Mouse (Mus musculus): ENCODE measurements at regions not wholly inside any gene's neighbourhood (a gene's known extent, or its start where the extent isn't known, plus 50 kb on each side); places are given as distances from the start of the nearest gene placed in this dataset.
A peak's percentile ranks its signal among the peaks of the same experiment; 100 is the strongest.

DNA sequence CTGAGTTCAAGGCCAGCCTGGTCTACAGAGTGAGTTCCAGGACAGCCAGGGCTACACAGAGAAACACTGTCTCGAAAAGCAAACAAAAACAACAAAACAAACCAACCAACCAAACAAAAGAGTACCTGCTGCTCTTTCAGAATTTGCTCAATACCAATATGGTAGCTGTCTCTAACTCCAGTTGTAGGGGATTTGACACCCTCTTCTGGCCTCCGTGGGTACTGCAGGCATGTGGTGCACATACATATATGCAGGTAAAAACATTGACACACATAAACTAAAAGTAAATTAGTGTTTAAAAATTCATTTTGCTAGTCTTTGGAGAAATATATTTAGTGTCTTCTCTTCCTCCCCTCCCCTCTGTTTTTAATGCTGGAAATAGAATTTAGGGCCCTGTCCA, 145.8 kb downstream of the Dusp6 start:
- Histone ChIP-seq H3K4me3 (ENCODE audit: control insufficient read depth in 1 of 2, insufficient read depth in 1 of 2, low read depth in 2 of 2, low read length in 2 of 2) (no peak overlapping the region), H3K4me1 (ENCODE audit: control insufficient read depth in 1 of 2, insufficient read depth in 2 of 2, low read length in 2 of 2) (no peaks in the 10 kb centered on the region), H3K27me3 (ENCODE audit: control insufficient read depth in 1 of 2, insufficient read depth in 2 of 2, low read length in 2 of 2) (no peaks in the 10 kb centered on the region), H3K9ac (ENCODE audit: control insufficient read depth, low read depth, low read length, poor library complexity, severe bottlenecking) (no peak overlapping the region), H3K27ac (ENCODE audit: control insufficient read depth, low read depth, low read length) (no peak overlapping the region), H3K79me2 (ENCODE audit: control insufficient read depth, insufficient read depth, low read length, poor library complexity) (no peaks in the 10 kb centered on the region), H3K36me3 (ENCODE audit: control insufficient read depth in 1 of 2, insufficient read depth in 2 of 2, low read length in 2 of 2) (no peaks in the 10 kb centered on the region), H3K9me3 (replicated peaks; ENCODE audit: insufficient read depth, low read length) (no peaks in the 10 kb centered on the region)
- DNase-seq (ENCODE audit: low read depth, low spot score) = peak; percentile 16
- TF ChIP-seq CTCF (IDR thresholded peaks at IDR 0.05 in 2 of 3, conservative IDR thresholded peaks at IDR 0.05 in 1 of 3; ENCODE audit: control insufficient read depth in 1 of 3, insufficient read depth in 1 of 3, low read depth in 2 of 3, low read length in 3 of 3, poor library complexity in 1 of 3, severe bottlenecking in 1 of 3) = peak in 2 of 3 experiments; percentile 26 to 32; a peak in 3 of 6 replicates
- peak; percentile 44 for TF ChIP-seq SMC3 (IDR thresholded peaks at IDR 0.05; ENCODE audit: low read depth, low read length)
- no peak for TF ChIP-seq GABPA (IDR thresholded peaks at IDR 0.05; ENCODE audit: low read depth, low read length)
- TF ChIP-seq TBP (IDR thresholded peaks at IDR 0.05; ENCODE audit: low read depth, low read length) = no peak
- no peak for TF ChIP-seq MYB (IDR thresholded peaks at IDR 0.05; ENCODE audit: low read depth, low read length)
- TF ChIP-seq RAD21 (IDR thresholded peaks at IDR 0.05; ENCODE audit: low read depth, low read length) = peak; percentile 30
- TF ChIP-seq NRF1 (IDR thresholded peaks at IDR 0.05; ENCODE audit: insufficient read depth, low read depth, low read length, poor library complexity, severe bottlenecking) = no peak
- TF ChIP-seq POLR2A (IDR thresholded peaks at IDR 0.05; ENCODE audit: control insufficient read depth in 1 of 2, insufficient read depth in 1 of 2, low read depth in 1 of 2, low read length in 2 of 2, poor library complexity in 1 of 2) = no peak
- TF ChIP-seq E2F4 (IDR thresholded peaks at IDR 0.05; ENCODE audit: borderline replicate concordance, low read depth, low read length) = no peak
- TF ChIP-seq RCOR1 (IDR thresholded peaks at IDR 0.05; ENCODE audit: low read depth, low read length) = no peak
- no peak for TF ChIP-seq EP300 (IDR thresholded peaks at IDR 0.05; ENCODE audit: low read depth in 1 of 2, low read length in 2 of 2)

DNA sequence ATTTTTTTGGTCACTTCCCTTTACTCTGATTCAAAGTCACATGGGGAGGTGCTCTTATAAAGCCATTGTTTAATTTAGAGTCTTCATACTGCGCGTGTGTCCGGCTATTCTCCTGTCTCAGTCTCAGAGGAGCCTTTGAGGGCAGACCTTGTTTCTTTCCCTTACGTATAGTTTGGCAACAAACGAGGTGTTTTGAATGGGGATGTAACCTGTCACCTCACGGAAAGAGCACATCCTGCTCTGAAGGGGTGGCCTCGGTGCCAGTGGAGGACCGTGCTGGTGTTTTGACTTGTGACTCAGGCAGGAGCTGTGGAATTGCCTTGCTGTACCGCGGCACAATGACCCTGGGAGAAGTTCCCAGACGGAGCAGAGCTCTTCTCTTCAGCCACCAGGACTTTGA, 146.7 kb downstream of the Dusp6 start:
- H3K9me3 ChIP-seq (replicated peaks; ENCODE audit: insufficient read depth, low read length) = no peaks in the 10 kb centered on the region
- H3K9ac ChIP-seq (ENCODE audit: control insufficient read depth, low read depth, low read length, poor library complexity, severe bottlenecking) = no peak overlapping the region
- H3K27ac ChIP-seq (ENCODE audit: control insufficient read depth, low read depth, low read length) = no peak overlapping the region
- no peak for DNase-seq (ENCODE audit: low read depth, low spot score)
- TF ChIP-seq EP300 (IDR thresholded peaks at IDR 0.05; ENCODE audit: low read depth in 1 of 2, low read length in 2 of 2) (no peak), SIN3A (IDR thresholded peaks at IDR 0.05; ENCODE audit: low read length) (no peak), ZNF384 (IDR thresholded peaks at IDR 0.05; ENCODE audit: low read depth, low read length) (no peak), USF2 (IDR thresholded peaks at IDR 0.05; ENCODE audit: borderline replicate concordance in 1 of 2, insufficient read depth in 1 of 2, low read depth in 1 of 2, low read length in 2 of 2) (no peak), CTCF (IDR thresholded peaks at IDR 0.05 in 2 of 3, conservative IDR thresholded peaks at IDR 0.05 in 1 of 3; ENCODE audit: control insufficient read depth in 1 of 3, insufficient read depth in 1 of 3, low read depth in 2 of 3, low read length in 3 of 3, poor library complexity in 1 of 3, severe bottlenecking in 1 of 3) (no peak), TAL1 (IDR thresholded peaks at IDR 0.05; ENCODE audit: low read length) (no peak), E2F4 (IDR thresholded peaks at IDR 0.05; ENCODE audit: borderline replicate concordance, low read depth, low read length) (no peak), MAZ (IDR thresholded peaks at IDR 0.05; ENCODE audit: low read depth, low read length) (no peak), HCFC1 (IDR thresholded peaks at IDR 0.05; ENCODE audit: low read depth, low read length) (no peak), ZKSCAN1 (IDR thresholded peaks at IDR 0.05; ENCODE audit: low read depth, low read length) (no peak), MEF2A (IDR thresholded peaks at IDR 0.05; ENCODE audit: extremely low read depth, insufficient replicate concordance, low read depth, low read length, poor library complexity, severe bottlenecking) (no peak), RAD21 (IDR thresholded peaks at IDR 0.05; ENCODE audit: low read depth, low read length) (no peak)
- no peak overlapping the region for H3K4me3 ChIP-seq (ENCODE audit: control insufficient read depth in 1 of 2, insufficient read depth in 1 of 2, low read depth in 2 of 2, low read length in 2 of 2)
- H3K36me3 ChIP-seq (ENCODE audit: control insufficient read depth in 1 of 2, insufficient read depth in 2 of 2, low read length in 2 of 2) = no peaks in the 10 kb centered on the region
- H3K27me3 ChIP-seq (ENCODE audit: control insufficient read depth in 1 of 2, insufficient read depth in 2 of 2, low read length in 2 of 2) = no peaks in the 10 kb centered on the region
- H3K79me2 ChIP-seq (ENCODE audit: control insufficient read depth, insufficient read depth, low read length, poor library complexity) = no peaks in the 10 kb centered on the region
- no peaks in the 10 kb centered on the region for H3K4me1 ChIP-seq (ENCODE audit: control insufficient read depth in 1 of 2, insufficient read depth in 2 of 2, low read length in 2 of 2)

Measured in MEL (cell line).